Mouse (Mus musculus): Measurements from ENCODE around the gene Shank3. TPM values are rescaled to one million over a fixed set of nuclear protein-coding genes. Genes with fewer than 3 reads are reported as not detected.

Gene Shank3
- polyA plus RNA-seq (2017; shearing (Covaris generic)) = not detected

GRCm38 (mm10) chr15:89498961-89499688 is at the start of gene Shank3:
TSS of gene Shank3 (plus strand) at chr15:89499623.

DNA sequence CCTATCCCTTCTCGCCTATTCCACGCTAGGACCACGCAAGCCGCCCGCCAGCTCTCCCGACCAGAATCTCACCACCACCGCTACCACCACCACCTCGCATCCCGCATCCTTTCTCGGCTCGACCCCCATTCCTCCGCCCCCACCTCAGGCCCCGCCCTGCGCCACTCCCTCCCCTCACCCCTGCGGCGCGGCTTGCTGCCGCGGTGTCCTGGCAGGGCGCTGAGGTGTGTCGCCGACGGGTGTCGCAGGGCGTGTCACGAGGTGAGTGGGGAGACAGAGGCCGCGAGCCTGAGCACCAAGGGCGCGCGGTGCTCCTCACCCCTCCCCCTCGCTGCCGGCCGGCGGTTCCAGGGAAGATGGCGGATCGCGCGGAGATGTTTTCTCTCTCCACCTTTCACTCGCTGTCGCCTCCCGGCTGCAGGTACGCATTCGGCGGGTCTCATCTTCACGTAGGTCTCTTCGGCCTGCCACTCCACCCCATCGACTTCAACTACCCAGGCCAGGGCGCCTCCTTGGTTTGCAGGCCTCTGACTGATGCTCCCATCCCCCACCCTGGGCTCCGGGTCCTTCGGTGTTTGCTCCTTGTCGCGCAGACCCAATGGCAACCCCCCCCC is 45.5 kb upstream of the Shank3 start, which contains the start of gene Mapk8ip2:
Gene Mapk8ip2 (plus strand): TSS at position 49 of the 614 bp plus-strand sequence.

GRCm38 (mm10) chr15:89477091-89477491 is 22.3 kb upstream of the Shank3 start, which contains the start of gene Arsa:
TSS of gene Arsa (minus strand) at chr15:89477425.

GRCm38 (mm10) chr15:89568114-89568513 is 68.7 kb downstream of the Shank3 start, which contains the start of gene Acr:
TSS of gene Acr (plus strand) at chr15:89568326.

DNA sequence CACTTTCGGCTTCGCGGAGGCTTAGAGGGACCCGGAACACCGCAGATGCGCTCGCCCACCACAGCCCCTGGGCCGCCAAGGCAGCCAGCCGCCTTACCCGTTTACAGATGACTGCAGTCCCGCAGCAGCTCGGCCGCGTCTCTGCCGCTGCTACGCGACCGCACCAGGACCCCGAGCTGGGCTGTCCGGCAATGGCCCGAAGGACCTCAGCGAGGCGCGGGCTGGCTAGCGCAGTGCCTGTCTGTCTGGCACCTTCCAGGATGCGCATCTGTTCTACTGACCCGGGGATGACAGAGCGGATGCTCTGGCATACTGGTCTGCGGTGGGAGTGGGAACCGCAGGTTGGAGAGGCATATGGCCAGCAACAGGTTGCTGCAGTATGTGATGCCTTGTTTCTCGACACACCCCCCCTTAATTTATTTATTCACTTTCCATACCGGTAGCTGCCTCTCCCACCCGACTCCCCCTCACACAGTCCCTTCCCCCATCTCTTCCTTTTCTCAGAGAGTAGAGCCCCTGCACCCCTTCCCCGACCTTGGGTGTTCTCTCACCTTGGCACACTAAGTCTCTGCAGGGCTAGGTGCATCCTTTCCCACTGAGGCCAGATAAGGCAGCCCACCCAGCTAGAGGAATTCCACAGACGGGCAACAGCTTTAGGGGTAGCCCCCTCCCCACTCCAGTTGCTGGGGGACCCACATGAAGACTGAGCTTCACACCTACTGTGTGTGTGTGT is 92.5 kb downstream of the Shank3 start, which contains the start of gene Rabl2:
Gene Rabl2 (minus strand): TSS at position 201 of the 733 bp plus-strand sequence.

Other genes starting within 250 kb of the Shank3 start
- gene Sbf1, start 184.3 kb upstream of the Shank3 start, polyA plus RNA-seq (2017; shearing (Covaris generic)) = 99.5 TPM
- gene Adm2, start 176.9 kb upstream of the Shank3 start, polyA plus RNA-seq (2017; shearing (Covaris generic)) = not detected
- gene Miox, start 165.2 kb upstream of the Shank3 start, polyA plus RNA-seq (2017; shearing (Covaris generic)) = 0.60 TPM
- gene Lmf2, start 144.0 kb upstream of the Shank3 start, polyA plus RNA-seq (2017; shearing (Covaris generic)) = 42.8 TPM
- 144 TPM for gene Ncaph2, start 143.9 kb upstream of the Shank3 start, polyA plus RNA-seq (2017; shearing (Covaris generic))
- 3.4 TPM for gene Sco2, start 125.8 kb upstream of the Shank3 start, polyA plus RNA-seq (2017; shearing (Covaris generic))
- 1.5 TPM for gene Tymp, start 122.6 kb upstream of the Shank3 start, polyA plus RNA-seq (2017; shearing (Covaris generic))
- gene Odf3b, start 120.3 kb upstream of the Shank3 start, polyA plus RNA-seq (2017; shearing (Covaris generic)) = not detected
- not detected for gene Klhdc7b, start 114.7 kb upstream of the Shank3 start, polyA plus RNA-seq (2017; shearing (Covaris generic))
- gene Syce3, start 89.1 kb upstream of the Shank3 start, polyA plus RNA-seq (2017; shearing (Covaris generic)) = not detected
- 0.37 TPM for gene Cpt1b, start 73.8 kb upstream of the Shank3 start, polyA plus RNA-seq (2017; shearing (Covaris generic))
- gene C730034F03Rik, start 70.0 kb upstream of the Shank3 start, polyA plus RNA-seq (2017; shearing (Covaris generic)) = 6.8 TPM
- not detected for gene Gm44502, start 69.9 kb upstream of the Shank3 start, polyA plus RNA-seq (2017; shearing (Covaris generic))
- gene Chkb, start 69.7 kb upstream of the Shank3 start, polyA plus RNA-seq (2017; shearing (Covaris generic)) = 102 TPM
- gene Mapk8ip2, start 45.7 kb upstream of the Shank3 start, polyA plus RNA-seq (2017; shearing (Covaris generic)) = not detected
- 13.1 TPM for gene Arsa, start 22.2 kb upstream of the Shank3 start, polyA plus RNA-seq (2017; shearing (Covaris generic))
- gene Acr, start 68.7 kb downstream of the Shank3 start, polyA plus RNA-seq (2017; shearing (Covaris generic)) = not detected
- gene Rabl2, start 92.3 kb downstream of the Shank3 start, polyA plus RNA-seq (2017; shearing (Covaris generic)) = 0.80 TPM

All from effector memory CD4-positive, alpha-beta T cell, adult 7 months (primary cell).